Mouse (Mus musculus): Measurements from ENCODE around the gene Rnf141. TPM values are rescaled to one million over a fixed set of nuclear protein-coding genes. Genes with fewer than 3 reads are reported as not detected.

Gene Rnf141
- 30.3 and 32.2 TPM in 2 replicates for polyA plus RNA-seq (2015; fragmentation: Nextera tagmentation; extraction: Ambion mirVana)

- 0 out of 2 replicates have a peak, but pooled peaks cover 5% of the 10 kb centered on the region for H3K4me1 ChIP-seq (ENCODE audit: insufficient read depth, low read length)
- peak within 1 kb of the TSS; percentile 89 for H3K4me3 ChIP-seq (ENCODE audit: low read length)
- no peaks in the 10 kb centered on the region for H3K27me3 ChIP-seq (ENCODE audit: insufficient read depth, low read length)
- H3K27ac ChIP-seq (ENCODE audit: low read length), result peak within 1 kb of the TSS; percentile 94
- peak within 1 kb of the TSS; percentile 91 for H3K9ac ChIP-seq (replicated peaks; ENCODE audit: low read length)
- WGBS, result under 1% methylated on average over 42 of the region's 42 CpGs
- H3K9me3 ChIP-seq (ENCODE audit: low read length), result no peaks in the 10 kb centered on the region
- H3K36me3 ChIP-seq (ENCODE audit: insufficient read depth, low read length), result no peaks in the 10 kb centered on the region
- peak; percentile 96 for ATAC-seq (ENCODE audit: low FRiP score, low TSS enrichment)
- peak within 1 kb of the TSS; percentile 74 for H3K4me2 ChIP-seq (replicated peaks; ENCODE audit: low read depth, low read length)
These were observed at the start of gene Rnf141 for GRCm38 (mm10) chr7:110843916-110844874. Gene Rnf141, minus strand, starts transcription at chr7:110844457.

GRCm38 (mm10) chr7:110891501-110891986, 47.3 kb upstream of the Rnf141 start:
- no peak overlapping the region for H3K4me3 ChIP-seq (ENCODE audit: low read length)
- WGBS, result 74% methylated on average over 9 of the region's 9 CpGs
- ATAC-seq (ENCODE audit: low FRiP score, low TSS enrichment), result peak; percentile 51; the same call in 1 of the 2 replicates
- H3K4me1 ChIP-seq (ENCODE audit: insufficient read depth, low read length), result no peaks in the 10 kb centered on the region
- no peak overlapping the region for H3K9ac ChIP-seq (replicated peaks; ENCODE audit: low read length)
- H3K36me3 ChIP-seq (ENCODE audit: insufficient read depth, low read length), result 0 out of 2 replicates have a peak, but pooled peaks cover 6% of the 10 kb centered on the region
- no peak overlapping the region for H3K27ac ChIP-seq (ENCODE audit: low read length)
- H3K4me2 ChIP-seq (replicated peaks; ENCODE audit: low read depth, low read length), result no peak overlapping the region
- no peaks in the 10 kb centered on the region for H3K27me3 ChIP-seq (ENCODE audit: insufficient read depth, low read length)
- H3K9me3 ChIP-seq (ENCODE audit: low read length), result no peaks in the 10 kb centered on the region

GRCm38 (mm10) chr7:110881746-110882333, 37.6 kb upstream of the Rnf141 start:
- H3K27me3 ChIP-seq (ENCODE audit: insufficient read depth, low read length), result no peaks in the 10 kb centered on the region
- no peak overlapping the region for H3K9ac ChIP-seq (replicated peaks; ENCODE audit: low read length)
- no peaks in the 10 kb centered on the region for H3K36me3 ChIP-seq (ENCODE audit: insufficient read depth, low read length)
- no peaks in the 10 kb centered on the region for H3K4me1 ChIP-seq (ENCODE audit: insufficient read depth, low read length)
- WGBS, result 55% methylated on average over 2 of the region's 2 CpGs
- no peaks in the 10 kb centered on the region for H3K9me3 ChIP-seq (ENCODE audit: low read length)
- no peak overlapping the region for H3K27ac ChIP-seq (ENCODE audit: low read length)
- no peak overlapping the region for H3K4me3 ChIP-seq (ENCODE audit: low read length)
- no peak for ATAC-seq (ENCODE audit: low FRiP score, low TSS enrichment)
- H3K4me2 ChIP-seq (replicated peaks; ENCODE audit: low read depth, low read length), result no peak overlapping the region

- Histone ChIP-seq H3K9me3 (ENCODE audit: low read length) (no peaks in the 10 kb centered on the region), H3K27me3 (ENCODE audit: insufficient read depth, low read length) (no peaks in the 10 kb centered on the region), H3K36me3 (ENCODE audit: insufficient read depth, low read length) (peaks cover 10% of the 10 kb centered on the region; the same call in 1 of the 2 replicates), H3K9ac (replicated peaks; ENCODE audit: low read length) (no peak overlapping the region), H3K4me1 (ENCODE audit: insufficient read depth, low read length) (no peaks in the 10 kb centered on the region), H3K4me3 (ENCODE audit: low read length) (no peak overlapping the region), H3K27ac (ENCODE audit: low read length) (no peak overlapping the region; the same call in 1 of the 2 replicates), H3K4me2 (replicated peaks; ENCODE audit: low read depth, low read length) (no peak overlapping the region)
- WGBS, result 83% methylated on average over 4 of the region's 4 CpGs
- no peak for ATAC-seq (ENCODE audit: low FRiP score, low TSS enrichment)
These were observed 33.8 kb upstream of the Rnf141 start for GRCm38 (mm10) chr7:110878028-110878427.

- H3K4me1 ChIP-seq (ENCODE audit: insufficient read depth, low read length), result no peaks in the 10 kb centered on the region
- 64% methylated on average over 4 of the region's 4 CpGs for WGBS
- H3K36me3 ChIP-seq (ENCODE audit: insufficient read depth, low read length), result peaks cover 10% of the 10 kb centered on the region; the same call in 1 of the 2 replicates
- H3K27me3 ChIP-seq (ENCODE audit: insufficient read depth, low read length), result no peaks in the 10 kb centered on the region
- H3K4me3 ChIP-seq (ENCODE audit: low read length), result no peak overlapping the region
- H3K9ac ChIP-seq (replicated peaks; ENCODE audit: low read length), result no peak overlapping the region
- ATAC-seq (ENCODE audit: low FRiP score, low TSS enrichment), result peak; percentile 57; the same call in 1 of the 2 replicates
- no peaks in the 10 kb centered on the region for H3K9me3 ChIP-seq (ENCODE audit: low read length)
- H3K27ac ChIP-seq (ENCODE audit: low read length), result peak overlapping the region; percentile 46; the same call in 1 of the 2 replicates
- no peak overlapping the region for H3K4me2 ChIP-seq (replicated peaks; ENCODE audit: low read depth, low read length)
These were observed 32.7 kb upstream of the Rnf141 start for GRCm38 (mm10) chr7:110876965-110877364.

GRCm38 (mm10) chr7:110868807-110869206, 24.6 kb upstream of the Rnf141 start:
- 0 out of 2 replicates have a peak, but pooled peaks cover 9% of the 10 kb centered on the region for H3K4me1 ChIP-seq (ENCODE audit: insufficient read depth, low read length)
- no peaks in the 10 kb centered on the region for H3K27me3 ChIP-seq (ENCODE audit: insufficient read depth, low read length)
- ATAC-seq (ENCODE audit: low FRiP score, low TSS enrichment), result no peak
- no peaks in the 10 kb centered on the region for H3K36me3 ChIP-seq (ENCODE audit: insufficient read depth, low read length)
- no peak overlapping the region for H3K9ac ChIP-seq (replicated peaks; ENCODE audit: low read length)
- no peak overlapping the region for H3K4me3 ChIP-seq (ENCODE audit: low read length)
- no peak overlapping the region for H3K27ac ChIP-seq (ENCODE audit: low read length)
- WGBS, result 72% methylated on average over 5 of the region's 5 CpGs
- no peaks in the 10 kb centered on the region for H3K9me3 ChIP-seq (ENCODE audit: low read length)
- H3K4me2 ChIP-seq (replicated peaks; ENCODE audit: low read depth, low read length), result no peak overlapping the region

GRCm38 (mm10) chr7:110867116-110867515, 22.9 kb upstream of the Rnf141 start:
- H3K4me3 ChIP-seq (ENCODE audit: low read length), result no peak overlapping the region
- H3K9ac ChIP-seq (replicated peaks; ENCODE audit: low read length), result no peak overlapping the region
- WGBS, result 82% methylated on average over 6 of the region's 6 CpGs
- no peaks in the 10 kb centered on the region for H3K27me3 ChIP-seq (ENCODE audit: insufficient read depth, low read length)
- no peak for ATAC-seq (ENCODE audit: low FRiP score, low TSS enrichment)
- H3K4me2 ChIP-seq (replicated peaks; ENCODE audit: low read depth, low read length), result no peak overlapping the region
- 0 out of 2 replicates have a peak, but pooled peaks cover 9% of the 10 kb centered on the region for H3K4me1 ChIP-seq (ENCODE audit: insufficient read depth, low read length)
- H3K27ac ChIP-seq (ENCODE audit: low read length), result no peak overlapping the region
- no peaks in the 10 kb centered on the region for H3K9me3 ChIP-seq (ENCODE audit: low read length)
- no peaks in the 10 kb centered on the region for H3K36me3 ChIP-seq (ENCODE audit: insufficient read depth, low read length)

GRCm38 (mm10) chr7:110866021-110866420, 21.8 kb upstream of the Rnf141 start:
- no peak overlapping the region for H3K27ac ChIP-seq (ENCODE audit: low read length)
- H3K9me3 ChIP-seq (ENCODE audit: low read length), result no peaks in the 10 kb centered on the region
- H3K4me2 ChIP-seq (replicated peaks; ENCODE audit: low read depth, low read length), result no peak overlapping the region
- ATAC-seq (ENCODE audit: low FRiP score, low TSS enrichment), result no peak
- no peak overlapping the region for H3K9ac ChIP-seq (replicated peaks; ENCODE audit: low read length)
- H3K4me1 ChIP-seq (ENCODE audit: insufficient read depth, low read length), result 0 out of 2 replicates have a peak, but pooled peaks cover 9% of the 10 kb centered on the region
- 83% methylated on average over 3 of the region's 3 CpGs for WGBS
- no peak overlapping the region for H3K4me3 ChIP-seq (ENCODE audit: low read length)
- H3K36me3 ChIP-seq (ENCODE audit: insufficient read depth, low read length), result no peaks in the 10 kb centered on the region
- no peaks in the 10 kb centered on the region for H3K27me3 ChIP-seq (ENCODE audit: insufficient read depth, low read length)

GRCm38 (mm10) chr7:110865570-110865969, 21.3 kb upstream of the Rnf141 start:
- 69% methylated on average over 6 of the region's 6 CpGs for WGBS
- Histone ChIP-seq H3K27ac (ENCODE audit: low read length) (no peak overlapping the region), H3K36me3 (ENCODE audit: insufficient read depth, low read length) (no peaks in the 10 kb centered on the region), H3K4me2 (replicated peaks; ENCODE audit: low read depth, low read length) (no peak overlapping the region), H3K9ac (replicated peaks; ENCODE audit: low read length) (no peak overlapping the region), H3K4me1 (ENCODE audit: insufficient read depth, low read length) (0 out of 2 replicates have a peak, but pooled peaks cover 10% of the 10 kb centered on the region), H3K27me3 (ENCODE audit: insufficient read depth, low read length) (no peaks in the 10 kb centered on the region), H3K4me3 (ENCODE audit: low read length) (no peak overlapping the region), H3K9me3 (ENCODE audit: low read length) (no peaks in the 10 kb centered on the region)
- ATAC-seq (ENCODE audit: low FRiP score, low TSS enrichment), result no peak

Measured in kidney, embryonic 16.5 days (tissue).